Mouse (Mus musculus) cerebellum, postnatal 10 days (tissue): ENCODE results near the gene Gnai1.

Source experiments
- DNase-seq, 2 experiments: peaks; one replicate each; pipeline ENCODE4 v3.0.0; 2021; ENCODE audit warnings: mixed read lengths in 2 of 2

Gnai1 gene

DNA sequence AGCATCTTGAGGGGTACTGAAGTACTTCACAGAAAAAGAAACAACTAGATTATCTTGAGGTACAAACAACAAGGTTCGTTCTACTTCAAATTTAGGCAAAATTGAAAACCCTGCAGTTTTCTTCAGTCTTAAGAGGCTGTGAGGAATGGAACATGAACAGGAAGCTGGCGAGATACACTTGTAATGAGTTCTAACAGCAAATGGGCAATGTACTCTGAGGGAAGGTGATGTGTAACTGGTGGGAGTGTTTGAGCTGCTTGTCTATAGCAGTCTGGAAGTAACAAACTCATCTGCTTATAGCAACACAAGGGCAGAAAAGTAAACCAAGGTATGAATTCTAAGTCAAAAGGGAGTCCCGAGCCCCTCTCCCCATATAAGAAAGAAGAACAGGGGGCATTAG lies 78.1 kb downstream of the Gnai1 start:
- no peak for DNase-seq

DNA sequence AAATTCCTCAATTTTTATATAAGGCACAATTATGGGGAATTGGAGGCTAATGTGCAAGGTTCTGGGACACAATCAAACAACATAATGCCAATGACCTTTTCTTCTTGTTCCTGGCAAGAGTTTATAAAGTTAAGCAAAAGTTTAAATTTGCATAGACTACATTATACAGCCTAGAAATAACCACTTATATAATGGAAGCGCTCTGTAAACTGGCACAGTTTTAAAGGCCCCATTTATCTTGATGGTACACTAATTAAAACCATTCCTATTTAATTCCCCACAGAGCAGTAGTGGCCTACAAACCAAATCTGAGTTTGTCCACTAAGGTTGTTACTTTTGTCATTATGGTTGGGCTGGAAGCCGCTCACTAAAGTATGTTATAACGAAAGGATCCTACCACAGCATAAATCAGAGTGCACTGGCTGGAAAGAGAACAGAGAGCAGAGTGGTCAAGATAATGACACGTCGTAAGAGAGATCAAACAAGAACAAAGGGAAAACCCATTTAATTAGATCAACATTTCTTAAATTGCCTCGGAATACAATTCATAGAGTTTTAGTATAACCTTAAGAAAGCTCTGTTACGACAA lies 85.7 kb downstream of the Gnai1 start:
- no peak for DNase-seq

DNA sequence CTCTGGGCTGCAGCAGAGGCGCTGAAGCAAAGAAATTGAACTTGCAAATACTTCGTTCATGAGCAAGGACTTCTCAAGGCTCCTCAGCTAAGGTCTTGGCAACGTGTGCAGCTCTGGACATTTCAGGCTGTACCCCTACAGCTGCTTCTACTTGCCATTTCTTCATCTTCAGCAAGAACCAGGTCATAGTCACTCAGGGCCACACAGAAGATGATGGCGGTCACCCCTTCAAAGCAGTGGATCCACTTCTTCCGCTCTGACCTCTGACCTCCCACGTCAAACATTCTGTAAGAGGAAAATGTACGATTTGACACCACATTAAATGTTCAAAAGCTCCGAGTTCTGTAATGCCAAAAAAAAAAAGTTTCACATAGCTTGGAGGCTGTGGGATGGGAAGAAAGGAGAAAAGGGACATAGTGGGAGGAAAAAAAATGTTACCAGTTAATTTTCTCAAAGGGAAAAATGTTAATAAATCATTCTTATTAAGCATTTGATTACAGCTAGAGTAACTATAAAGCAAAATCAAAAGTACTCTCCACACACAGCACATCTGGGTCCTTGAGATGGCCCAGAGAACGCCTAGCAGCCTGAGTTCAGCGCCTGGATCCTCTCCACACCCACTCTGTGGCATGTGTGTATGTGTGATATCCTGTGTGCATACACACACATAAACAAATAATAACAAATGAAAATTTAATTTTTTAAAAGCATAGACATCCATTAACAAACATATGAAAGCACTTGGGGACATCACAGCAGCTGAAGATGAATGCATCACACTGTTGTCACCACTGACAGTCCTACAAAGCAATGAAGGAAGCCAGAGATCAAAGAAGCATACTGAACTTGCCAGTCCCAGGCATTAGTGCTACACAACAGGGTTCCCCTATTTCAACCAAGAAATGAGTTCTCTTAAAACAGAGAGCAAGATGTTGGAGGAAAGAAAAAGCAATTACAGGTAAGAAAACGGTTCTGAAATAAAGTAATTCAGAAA lies 86.6 kb downstream of the Gnai1 start:
- no peak for DNase-seq

DNA sequence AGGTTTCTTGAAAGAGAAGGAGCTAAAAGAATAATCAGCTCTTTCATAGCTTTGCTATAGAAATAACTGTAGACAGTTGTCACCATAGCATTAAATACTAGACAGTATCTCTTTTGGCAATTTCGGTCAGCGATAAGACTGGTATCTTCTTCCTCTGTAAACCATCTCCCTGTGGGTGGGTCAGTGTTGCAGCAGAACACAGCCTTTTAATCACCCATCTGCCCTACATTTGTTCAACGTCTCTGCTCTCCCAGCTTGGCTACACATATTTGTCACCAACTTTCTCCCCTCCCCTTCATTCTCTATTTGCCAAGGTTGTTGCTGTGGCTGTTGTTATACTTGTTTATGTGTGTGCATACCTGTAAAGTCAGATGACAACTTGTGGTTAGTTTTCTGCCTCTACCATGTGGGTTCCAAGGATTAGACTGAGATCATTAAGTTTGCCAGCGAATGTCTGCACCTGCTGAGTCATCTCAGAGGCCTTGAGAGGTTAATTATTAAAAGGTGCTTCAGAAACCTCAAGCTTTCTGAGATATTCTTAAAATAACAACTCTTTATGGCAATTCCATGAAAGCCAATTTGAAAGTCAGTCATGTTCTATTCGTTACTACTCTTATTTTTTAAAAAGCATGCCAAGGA lies 109.7 kb downstream of the Gnai1 start:
- DNase-seq: no peak

DNA sequence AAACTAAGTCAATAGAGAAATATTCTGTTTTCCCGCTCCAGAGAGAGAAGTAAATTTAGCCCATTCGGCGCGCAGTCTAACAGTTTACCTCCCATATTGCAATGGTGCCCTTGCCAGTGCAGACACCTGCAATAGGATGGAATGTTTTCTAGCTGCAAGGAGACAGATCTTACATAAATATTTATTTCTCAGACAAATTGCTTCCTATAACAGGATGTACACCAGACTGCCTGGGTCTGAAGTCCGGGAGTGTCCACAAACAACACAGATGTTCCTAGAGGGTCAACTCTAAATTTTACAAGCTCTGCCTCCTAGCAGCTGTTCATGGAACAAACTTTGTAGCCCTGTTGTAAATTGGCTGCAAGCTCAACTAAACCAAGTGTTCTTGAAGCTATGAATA lies 111.0 kb downstream of the Gnai1 start:
- DNase-seq: no peak

DNA sequence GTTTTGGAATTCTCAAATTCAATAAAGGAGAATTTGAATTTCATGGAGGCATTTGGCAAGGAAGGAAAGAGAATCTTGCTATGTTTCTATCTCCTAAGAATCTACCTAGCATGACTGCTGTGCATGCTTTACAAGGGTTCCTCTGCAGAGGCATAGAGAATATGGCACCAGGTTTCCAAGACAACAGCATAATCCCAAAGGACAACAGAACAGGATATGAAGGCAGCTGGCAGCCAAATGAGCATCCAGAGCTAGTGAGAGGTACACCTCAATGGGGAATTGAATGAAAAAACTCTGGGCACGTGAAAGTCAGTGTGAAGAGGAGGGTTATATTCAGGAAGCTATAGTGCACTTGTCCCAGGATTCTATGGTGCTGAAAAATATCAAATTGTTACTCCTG lies 130.8 kb downstream of the Gnai1 start:
- peak in 1 of 2 experiments; percentile 5 for DNase-seq

DNA sequence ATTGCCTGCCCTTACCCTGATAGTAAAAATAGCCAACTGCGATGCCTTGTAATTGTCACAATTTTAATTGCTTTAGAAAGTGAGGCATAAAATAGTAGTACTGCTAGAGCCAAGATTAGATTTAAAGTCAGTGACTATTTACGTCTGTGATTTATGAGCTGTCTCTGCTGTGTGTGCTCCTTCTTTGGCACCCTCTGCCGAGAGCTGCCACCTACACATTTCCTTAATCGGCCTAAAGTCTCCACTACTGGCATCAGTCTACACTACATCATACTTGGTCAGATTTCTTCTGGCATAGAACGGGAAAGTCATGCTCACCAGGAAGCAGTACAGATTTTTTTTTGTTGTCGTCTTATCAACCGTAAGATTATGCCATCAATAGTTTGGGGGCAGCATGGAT lies 131.3 kb downstream of the Gnai1 start:
- no peak for DNase-seq

DNA sequence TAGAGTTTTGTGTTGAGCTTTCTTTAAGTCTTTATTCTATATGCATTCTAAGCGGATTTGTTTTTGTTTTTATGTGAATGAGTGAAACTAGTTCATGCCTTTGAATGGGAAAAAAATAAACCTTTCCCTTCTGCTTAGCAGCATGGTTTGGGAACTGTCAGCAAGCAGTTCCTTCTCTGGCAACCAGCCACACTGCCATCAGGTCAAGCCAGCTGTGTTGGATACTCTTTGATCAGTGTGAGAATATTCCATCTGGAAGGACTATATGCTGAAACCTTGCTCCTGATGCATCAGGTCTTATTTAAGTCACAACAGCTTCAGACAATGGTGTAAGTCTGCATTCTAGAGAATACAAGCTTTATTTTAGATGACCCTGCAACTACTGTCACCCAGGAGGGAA lies 139.3 kb downstream of the Gnai1 start:
- DNase-seq: peak; percentile 85 to 87

DNA sequence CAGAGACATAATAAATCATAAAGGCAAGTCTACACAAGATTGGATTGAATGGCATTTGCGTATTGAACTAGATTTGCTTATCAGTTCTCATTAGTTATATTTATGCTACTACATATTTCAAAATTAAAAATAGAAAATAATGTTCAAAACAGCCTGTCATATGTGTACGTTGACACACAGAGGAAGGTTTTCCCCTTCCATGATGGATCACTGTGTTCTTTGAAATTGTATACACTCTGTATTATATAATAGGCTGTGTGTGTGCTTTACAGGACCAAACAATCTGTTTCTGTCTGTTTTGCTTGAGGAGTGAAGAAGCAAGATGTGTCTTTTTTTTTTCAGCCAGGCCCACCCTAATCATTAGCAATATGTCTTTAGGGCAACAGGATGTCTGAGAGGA lies 141.9 kb downstream of the Gnai1 start:
- DNase-seq: no peak

DNA sequence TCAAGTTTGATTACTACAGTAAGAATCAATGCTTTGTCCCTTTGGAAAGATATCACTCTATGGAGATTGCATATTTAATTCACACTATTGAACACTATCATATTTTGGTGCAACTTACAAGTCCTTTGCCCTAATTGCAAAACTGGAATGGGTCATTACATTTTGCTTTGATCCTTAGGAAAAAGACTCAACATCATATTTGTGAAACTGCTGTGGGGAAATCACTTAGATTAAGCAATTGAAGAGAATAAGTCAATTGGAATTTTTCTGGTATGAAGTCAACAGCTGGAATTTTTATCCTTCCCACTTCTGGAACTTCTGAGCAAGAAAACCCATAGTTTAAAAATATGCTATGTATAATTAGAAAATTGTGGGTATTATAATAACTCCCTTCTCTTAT lies 142.3 kb downstream of the Gnai1 start:
- DNase-seq: no peak
